Mouse (Mus musculus): ENCODE results near the gene Myrip. TPM values are rescaled to one million over a fixed set of nuclear protein-coding genes. Genes with fewer than 3 reads are reported as not detected.
"Not testable (repeated sequence)": the region's sequence is repeated elsewhere in the genome, so short reads cannot be mapped to it uniquely, and the experiment has no call there.

Myrip gene
- polyA plus RNA-seq, 1 experiment: 1.3 TPM

DNA sequence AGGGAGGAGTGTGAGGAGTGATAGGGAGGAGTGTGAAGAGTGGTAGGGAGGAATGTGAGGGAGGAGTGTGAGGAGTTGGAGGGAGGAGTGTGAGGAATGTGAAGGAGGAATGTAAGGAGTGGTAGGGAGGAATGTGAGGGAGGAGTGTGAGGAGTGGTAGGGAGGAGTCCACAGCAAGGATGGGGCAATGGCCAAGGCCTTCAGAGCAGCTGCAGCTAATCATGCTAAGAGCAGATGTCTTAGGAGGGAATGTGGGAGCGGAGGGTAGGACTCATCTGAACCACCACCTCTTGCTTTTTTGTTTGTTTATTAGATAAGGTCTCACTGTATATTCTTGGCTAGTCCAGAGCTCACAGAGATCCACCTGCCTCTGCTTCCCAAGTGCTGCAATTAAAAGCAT is 66.2 kb downstream of the Myrip start:
- DNase-seq (ENCODE audit: low read depth, low spot score): no peak
- WGBS: 71% methylated on average over 1 of the region's 1 CpGs

DNA sequence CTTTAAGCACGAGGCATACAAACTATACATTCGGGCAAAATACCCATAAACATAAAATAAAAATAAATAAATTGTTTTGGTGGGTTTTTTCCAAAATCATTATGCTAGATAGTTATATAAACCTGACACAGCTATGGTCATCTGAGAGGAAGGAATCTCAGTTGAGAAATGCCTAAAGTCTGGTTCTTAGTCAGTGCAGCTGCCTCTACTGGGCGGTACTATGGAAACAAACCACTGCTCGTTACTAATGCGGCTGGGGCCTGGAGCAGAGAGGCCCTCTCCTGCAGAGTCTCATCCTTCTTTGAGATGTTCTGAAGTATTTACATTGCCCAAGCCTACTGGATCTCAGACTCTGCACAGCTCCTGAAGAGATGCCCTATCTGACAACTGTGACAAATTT is 70.3 kb downstream of the Myrip start:
- DNase-seq (ENCODE audit: low read depth, low spot score): no peak
- WGBS: 77% methylated on average over 5 of the region's 5 CpGs

DNA sequence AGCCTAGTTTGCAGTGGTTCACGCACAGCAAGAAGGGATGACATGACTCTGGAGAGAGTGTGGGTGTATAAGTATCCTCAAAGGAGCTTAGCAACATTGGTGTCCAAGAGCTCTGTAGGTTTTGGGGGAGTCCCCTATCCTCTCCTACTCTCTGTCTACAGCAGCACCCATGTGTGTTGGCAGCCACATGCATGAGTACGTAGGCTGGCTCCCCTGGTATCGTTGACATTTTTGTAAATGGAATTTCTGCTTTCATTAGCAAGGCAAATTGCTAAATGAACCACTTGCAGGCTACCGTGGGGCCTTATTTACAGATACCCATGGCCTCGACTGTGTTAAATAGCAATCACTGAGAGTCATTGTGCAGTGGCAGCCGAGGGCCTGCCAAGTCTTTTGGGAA is 71.0 kb downstream of the Myrip start:
- no peak for DNase-seq (ENCODE audit: low read depth, low spot score)
- 79% methylated on average over 6 of the region's 6 CpGs for WGBS

DNA sequence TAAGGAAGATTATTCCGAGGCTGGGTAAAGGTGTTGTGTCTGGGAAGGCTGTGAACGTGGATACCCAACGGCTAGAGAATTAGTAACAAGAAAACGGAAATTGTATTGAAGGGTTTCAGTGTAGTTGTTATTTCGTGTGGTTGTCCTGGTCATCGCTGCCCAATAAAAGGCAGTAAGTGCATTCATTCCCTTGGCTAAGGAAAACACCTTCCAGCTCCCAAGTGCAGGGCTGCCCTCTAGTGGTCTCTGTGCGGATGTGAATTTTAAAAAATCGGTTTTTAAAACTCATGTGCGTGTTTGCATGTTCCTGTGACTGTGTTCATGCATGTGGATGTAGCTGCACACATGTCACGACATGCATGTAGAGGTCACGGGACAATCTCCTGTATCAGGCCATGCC is 76.4 kb downstream of the Myrip start:
- whole genome bisulfite sequencing: 14% methylated on average over 11 of the region's 11 CpGs
- peak; percentile 36 for DNase-seq (ENCODE audit: low read depth, low spot score)

DNA sequence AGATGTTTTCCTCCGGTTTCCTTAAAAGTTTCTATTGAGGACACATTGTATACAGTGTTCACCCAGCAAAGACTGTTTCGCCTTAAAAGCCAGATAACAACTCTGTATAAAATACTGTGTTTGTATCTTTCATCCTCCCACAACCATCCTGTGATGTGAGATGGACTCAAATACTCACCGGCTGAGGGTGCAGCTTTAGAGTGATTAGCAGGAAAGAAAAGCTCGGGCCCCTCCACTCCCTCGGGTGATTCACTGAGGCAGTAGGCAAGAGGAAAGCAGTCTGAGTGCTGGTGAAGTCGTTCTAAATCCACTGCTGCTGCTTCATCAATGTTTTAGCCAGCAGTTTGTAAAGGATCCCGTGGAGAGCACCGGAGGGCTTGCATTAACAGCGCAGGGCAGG is 93.9 kb downstream of the Myrip start:
- no peak for DNase-seq (ENCODE audit: low read depth, low spot score)
- WGBS: 34% methylated on average over 9 of the region's 9 CpGs

DNA sequence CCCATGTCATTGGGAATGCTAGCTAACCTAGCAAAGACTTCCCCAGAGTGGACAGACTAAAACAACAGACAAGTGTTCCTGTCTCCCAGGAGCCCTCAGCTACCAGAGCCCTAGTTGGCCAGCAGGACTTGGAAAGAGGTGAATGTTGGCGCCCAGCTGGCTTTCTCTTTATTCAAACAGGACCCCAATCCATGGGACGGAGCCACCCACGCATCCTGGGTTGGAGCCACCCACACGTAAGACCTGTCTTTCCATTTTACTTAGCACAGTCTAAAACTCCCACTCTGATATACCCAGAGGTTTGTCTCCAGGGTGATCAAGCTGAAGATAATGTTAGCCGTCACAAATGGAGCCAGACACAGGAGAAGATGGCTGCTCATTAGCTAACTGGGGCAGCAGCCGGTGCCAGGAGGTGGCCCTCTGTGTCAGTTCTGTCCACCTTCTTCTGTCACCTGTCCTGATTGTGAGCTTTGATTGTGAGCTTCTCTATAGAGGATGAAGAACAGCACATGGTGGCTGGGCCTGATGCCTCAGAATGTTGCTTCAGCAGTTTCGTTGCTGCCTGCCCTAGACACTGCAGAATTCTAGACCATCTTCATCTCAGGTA is 95.4 kb downstream of the Myrip start:
- 92% methylated on average over 7 of the region's 7 CpGs for WGBS
- DNase-seq (ENCODE audit: low read depth, low spot score): no peak

DNA sequence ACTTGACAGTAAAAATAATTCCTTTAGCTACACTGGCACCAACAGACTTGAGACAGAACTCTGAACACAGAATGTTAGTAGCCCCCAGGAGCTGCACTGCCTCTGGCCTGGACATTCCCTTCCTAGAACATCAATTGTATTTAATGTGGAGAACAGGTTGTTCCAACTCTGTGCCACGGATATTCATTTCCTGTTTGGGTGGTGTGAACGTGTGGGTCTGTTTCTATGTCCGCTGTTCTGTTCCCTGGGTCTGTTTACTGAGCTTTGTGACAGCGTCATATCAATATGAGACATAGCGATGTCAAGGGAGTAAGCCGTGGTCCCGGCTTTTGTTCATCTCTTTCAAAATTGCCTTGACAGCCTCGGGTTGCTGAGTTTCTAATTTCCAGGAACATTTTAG is 97.0 kb downstream of the Myrip start:
- DNase-seq (ENCODE audit: low read depth, low spot score): no peak
- 72% methylated on average over 8 of the region's 8 CpGs for WGBS

DNA sequence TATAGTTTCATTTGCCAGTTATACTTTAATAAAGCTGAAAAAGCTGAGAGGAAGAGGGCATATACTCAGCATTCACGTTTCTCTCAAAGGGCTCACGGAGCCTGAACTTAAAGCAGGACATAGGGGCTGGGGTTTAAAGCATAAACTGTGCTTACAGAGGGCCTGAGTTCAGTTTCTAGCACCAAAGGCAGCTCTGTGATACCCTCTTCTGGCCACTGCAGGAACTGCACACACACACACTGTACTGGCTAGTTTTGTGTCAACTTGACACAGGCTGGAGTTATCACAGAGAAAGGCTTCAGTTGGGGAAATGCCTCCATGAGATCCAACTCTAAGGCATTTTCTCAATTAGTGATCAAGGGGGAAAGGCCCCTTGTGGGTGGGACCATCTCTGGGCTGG is 98.2 kb downstream of the Myrip start:
- not testable (repeated sequence) for DNase-seq (ENCODE audit: low read depth, low spot score)
- 88% methylated on average over 2 of the region's 2 CpGs for WGBS

DNA sequence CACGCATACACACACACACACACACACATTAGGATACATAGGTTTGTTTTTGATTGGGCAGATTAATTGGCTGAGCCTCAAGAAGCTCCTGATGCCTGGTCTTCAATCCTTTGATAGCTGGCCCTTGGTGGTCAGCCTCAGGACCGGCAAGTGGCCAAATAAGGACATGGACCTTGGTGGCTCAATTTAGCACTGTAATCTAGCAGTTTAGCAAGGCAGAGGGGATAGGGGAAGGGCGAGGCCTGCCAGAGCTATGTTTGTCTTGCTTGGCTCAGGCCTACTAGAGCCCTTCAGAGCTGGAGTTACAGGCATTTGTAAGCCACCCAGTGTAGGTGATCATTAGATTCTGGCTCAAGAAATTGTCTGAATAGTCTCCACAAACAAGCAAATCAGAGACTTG is 101.1 kb downstream of the Myrip start:
- 58% methylated on average over 3 of the region's 3 CpGs for WGBS
- DNase-seq (ENCODE audit: low read depth, low spot score): no peak

DNA sequence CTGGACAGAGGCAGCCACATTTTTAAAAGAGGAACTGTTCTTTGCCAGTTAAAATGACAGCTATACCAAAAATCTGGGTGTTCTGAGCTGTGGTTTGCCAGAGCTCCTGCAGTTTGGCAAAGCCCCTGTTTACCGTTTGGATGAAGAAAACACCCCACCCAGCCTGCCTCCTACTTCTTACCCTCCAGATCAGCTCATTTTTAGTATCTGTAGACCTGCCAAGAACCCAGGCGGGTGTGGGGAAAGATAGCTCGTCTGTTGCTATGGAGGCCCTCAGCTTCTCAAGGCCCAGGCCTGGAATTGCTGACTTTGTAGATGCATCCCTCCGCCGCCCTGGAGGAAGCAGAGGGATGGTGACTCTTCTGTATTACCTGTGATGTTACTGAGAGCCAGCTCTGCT is 102.3 kb downstream of the Myrip start:
- 57% methylated on average over 5 of the region's 5 CpGs for WGBS
- no peak for DNase-seq (ENCODE audit: low read depth, low spot score)

DNA sequence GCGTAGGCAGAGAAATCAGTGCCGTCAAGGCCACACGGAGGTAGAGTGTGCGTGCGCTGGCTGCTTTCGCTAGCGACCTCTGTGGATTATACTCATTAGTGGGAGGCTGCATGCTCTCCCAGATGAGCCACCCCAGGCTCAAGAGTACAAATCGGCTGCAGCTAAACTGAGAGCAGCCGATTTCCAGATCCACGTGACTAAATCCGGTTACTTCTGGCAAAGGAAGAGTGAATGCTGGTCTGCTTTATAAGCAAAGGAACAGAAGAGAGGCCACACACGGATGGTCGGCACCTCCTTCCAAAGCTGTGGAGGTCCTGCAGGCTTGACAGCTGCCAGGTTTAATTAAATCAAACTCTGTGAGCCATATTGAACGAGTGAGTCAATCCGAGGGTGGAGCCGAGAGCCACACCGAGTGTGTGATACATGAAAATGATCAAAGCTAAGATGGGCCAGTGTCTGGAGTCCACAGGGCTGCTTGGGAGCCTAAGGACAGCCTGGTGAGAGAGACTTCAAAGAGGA is 108.4 kb downstream of the Myrip start:
- 79% methylated on average over 17 of the region's 17 CpGs for WGBS

DNA sequence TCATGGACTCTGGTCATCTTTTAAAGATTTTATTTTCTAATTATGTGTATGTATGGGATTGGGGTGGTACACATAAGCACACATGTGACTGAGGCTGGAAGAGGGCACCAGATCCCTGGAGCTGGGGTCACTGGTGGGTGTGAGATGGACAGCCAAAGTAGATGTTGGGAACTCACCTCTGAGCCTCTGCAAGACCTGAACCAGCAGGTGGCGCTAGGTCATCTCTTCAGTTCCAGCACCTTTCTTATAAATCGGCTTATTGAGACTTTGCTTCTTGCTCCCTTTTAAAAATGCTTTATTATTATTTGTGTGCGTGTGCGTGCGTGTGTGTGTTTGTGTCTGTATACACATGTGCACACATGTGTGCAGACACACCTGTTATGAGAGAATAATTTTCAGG is 109.1 kb downstream of the Myrip start:
- peak; percentile 32 for DNase-seq (ENCODE audit: low read depth, low spot score)
- WGBS: 11% methylated on average over 5 of the region's 5 CpGs

More for the DNA sequence above, 108.4 kb downstream of the Myrip start:
- no peak for DNase-seq (ENCODE audit: low read depth, low spot score)

DNA sequence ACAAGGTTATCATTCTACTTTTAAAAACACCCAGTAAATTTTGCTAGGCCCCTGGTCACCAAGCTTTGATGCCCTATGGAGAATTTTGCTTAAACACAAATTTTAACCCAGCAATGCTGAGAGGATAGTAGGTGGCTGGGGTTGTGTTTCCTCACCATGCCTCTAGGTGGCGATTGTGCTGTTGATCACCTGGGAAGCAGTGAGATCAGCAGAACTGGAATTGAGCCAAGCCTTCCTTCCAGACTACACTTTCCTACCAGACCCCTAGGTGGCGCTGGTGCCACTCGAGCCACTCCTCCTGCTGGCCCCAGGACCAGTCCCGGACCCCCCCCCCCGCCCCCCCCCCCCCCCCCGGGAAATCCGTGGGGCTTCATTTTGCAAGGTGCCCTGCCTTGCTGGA is 114.2 kb downstream of the Myrip start:
- peak; percentile 33 for DNase-seq (ENCODE audit: low read depth, low spot score)
- WGBS: 4% methylated on average over 7 of the region's 7 CpGs

DNA sequence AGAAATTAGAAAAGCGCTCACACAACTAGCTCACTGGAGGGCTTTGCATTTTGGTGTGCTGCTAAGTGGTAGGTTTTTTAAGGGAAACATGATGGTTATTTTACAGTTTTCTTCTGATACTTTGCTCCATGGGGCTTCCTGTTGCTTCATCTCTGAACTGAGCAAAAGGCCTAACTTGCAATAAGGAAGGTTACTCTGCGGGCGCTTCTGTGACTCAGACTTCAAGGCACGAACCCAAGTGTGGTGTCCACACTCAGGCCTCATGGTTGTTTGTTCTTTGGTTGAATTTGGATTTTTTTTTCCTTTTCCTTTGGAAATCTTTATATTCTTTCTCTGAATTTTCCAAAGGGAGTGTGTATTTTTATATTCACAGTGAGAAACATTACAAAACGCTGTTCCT is 114.8 kb downstream of the Myrip start:
- 66% methylated on average over 5 of the region's 5 CpGs for WGBS
- DNase-seq (ENCODE audit: low read depth, low spot score): no peak

DNA sequence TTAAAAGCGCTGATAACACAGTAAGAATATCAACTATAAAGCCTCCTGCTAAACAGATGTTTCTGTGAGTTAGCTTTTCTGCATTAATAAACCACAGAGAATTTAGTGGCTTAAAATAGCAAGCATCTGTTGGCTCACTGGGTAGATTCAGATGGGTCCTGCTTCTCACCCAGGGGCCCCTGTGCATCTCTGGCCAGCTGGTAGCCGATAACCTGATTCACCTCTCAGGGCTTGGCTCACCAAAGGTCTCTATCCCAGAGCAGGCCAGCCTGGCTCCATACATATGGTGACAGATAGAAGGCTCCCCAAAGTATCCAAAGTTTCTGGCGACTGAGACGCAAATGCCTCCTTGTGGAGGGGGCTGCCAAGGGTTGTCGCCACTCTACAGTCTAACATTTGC is 115.4 kb downstream of the Myrip start:
- no peak for DNase-seq (ENCODE audit: low read depth, low spot score)
- WGBS: 84% methylated on average over 5 of the region's 5 CpGs

DNA sequence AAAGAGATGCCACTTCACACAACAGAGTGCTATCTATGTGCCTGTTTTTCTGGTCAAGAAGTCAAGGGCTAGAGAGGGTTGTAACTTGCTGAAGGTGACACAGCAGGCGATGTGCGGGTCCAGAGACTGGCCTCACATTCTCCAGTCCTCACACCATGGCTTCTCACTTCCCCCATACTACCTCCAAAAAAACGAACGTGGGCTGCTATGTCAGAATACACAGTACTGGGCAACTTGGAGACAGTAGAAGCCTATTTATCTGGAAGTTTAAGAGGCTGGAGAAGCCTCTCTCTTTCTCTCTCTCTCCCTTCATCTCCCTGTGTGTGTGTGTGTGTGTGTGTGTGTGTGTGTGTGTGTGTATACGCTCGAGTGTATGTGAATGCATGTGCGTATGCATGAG is 117.3 kb downstream of the Myrip start:
- no peak for DNase-seq (ENCODE audit: low read depth, low spot score)
- 80% methylated on average over 7 of the region's 7 CpGs for WGBS

DNA sequence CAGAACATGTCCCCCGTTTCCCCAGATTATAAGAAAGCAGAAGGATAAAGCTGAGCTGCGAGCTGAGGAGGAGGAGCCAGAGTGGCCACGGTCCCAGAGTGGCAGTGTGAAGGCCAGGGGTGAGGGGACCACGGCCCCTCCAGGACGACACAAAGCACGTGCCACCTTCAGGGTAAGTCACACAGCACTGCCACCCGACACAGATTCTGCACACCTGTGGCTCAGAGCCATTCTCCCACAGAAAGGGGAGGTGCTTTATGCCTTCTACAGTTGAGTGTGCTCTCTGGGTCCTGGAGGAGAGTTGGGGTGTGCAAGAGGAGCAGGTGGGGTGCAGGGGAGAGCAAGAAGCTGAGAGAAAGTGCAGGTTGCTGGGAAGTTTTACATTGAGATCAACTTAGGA is 123.3 kb downstream of the Myrip start:
- 74% methylated on average over 7 of the region's 7 CpGs for WGBS
- no peak for DNase-seq (ENCODE audit: low read depth, low spot score)

DNA sequence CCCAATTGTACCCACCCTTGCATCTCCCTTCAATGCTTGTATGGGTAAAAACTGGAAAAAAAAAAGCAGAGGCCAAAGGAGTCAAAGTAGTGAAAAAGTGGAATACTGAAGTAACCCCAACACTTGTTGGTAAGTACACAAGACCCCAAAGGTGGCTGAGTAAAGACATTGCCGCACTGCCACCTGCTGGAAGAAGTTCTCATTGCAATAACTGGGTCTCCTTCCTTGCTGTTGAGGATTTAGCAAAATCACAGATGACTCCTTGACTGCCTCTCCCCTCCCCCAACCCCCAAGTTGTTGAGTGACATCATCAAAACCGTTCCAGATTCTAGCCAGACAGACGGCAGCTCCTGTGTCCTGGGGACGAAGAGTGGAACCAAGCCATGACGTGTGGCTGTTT is 124.5 kb downstream of the Myrip start:
- 41% methylated on average over 5 of the region's 5 CpGs for WGBS
- no peak for DNase-seq (ENCODE audit: low read depth, low spot score)

DNA sequence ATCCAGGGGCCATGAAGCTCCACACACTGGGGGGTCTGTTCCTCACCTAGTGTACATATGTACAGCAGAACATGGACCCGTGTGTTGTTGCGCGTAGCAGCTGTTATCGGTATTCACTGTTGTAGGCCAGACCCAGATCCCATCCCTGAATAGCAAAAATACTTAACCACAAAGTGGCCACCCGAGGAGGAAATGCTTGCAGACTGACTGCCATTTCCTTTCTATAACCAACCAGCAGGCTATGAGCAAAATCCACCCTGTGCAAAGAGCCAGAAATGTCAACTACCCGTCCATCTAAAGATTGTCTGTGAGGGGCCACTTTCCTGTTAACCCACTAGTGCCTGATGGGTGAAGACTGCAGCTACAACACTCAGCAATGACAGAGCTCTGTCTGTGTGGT is 126.9 kb downstream of the Myrip start:
- DNase-seq (ENCODE audit: low read depth, low spot score): no peak
- WGBS: 55% methylated on average over 6 of the region's 6 CpGs

DNA sequence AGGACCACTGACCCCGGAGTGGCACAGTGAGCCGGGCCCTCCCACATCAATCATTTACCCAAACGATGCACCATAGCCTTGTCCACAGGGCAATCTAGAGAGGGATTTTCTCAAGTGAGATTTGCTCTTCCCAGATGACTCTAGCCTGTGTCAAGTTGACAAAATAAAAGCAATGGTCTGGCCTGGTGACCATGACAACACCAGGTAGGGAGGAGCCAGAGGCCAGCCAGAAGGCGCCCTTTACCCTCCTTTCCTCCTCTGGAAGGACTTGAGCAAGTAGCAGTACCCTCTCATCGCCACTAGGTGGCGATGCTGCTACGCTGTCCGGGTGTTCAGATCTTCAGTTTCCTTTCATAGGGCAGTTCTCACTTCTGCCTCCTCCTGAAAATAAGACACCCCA is 132.4 kb downstream of the Myrip start:
- peak; percentile 42 for DNase-seq (ENCODE audit: low read depth, low spot score)
- WGBS: 10% methylated on average over 8 of the region's 8 CpGs

DNA sequence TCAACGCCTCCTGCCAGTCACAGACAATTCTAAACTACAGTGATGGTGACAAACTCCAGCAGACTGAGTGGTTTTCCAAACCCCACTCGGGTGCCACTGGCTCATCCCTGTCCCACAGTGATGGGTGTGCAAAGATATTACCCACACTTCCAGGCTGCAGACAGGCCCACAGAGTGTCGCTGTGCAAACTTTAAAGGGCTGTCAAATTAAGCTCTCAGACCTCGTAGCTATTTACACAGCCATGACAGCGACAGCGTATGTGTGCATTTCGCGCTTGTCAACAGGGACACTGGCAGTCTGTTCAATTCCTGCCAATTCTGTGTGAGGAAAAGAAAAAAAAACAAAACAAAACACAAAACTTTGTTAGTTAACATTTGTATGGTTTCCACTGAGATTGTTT is 134.5 kb downstream of the Myrip start:
- no peak for DNase-seq (ENCODE audit: low read depth, low spot score)
- WGBS: 38% methylated on average over 8 of the region's 8 CpGs

DNA sequence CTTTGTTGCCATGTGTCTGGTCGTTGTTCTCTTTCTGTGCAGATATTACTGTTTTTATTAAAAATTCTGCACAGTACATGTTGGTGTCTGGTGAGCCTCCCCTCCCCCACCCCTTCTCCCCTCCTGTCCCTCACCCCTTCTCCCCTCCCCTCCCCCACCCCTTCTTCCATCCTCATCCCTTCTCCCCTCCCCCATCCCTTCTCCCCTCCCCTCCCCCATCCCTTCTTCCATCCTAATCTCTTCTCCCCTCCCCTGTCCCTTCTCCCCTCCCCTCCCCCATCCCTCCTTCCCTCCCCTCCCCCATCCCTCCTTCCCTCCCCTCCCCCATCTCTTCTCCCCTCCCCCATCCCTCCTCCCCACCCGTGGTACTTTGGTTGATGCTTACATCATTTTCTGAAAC is 135.5 kb downstream of the Myrip start:
- 63% methylated on average over 2 of the region's 2 CpGs for WGBS
- no peak for DNase-seq (ENCODE audit: low read depth, low spot score)
